Mouse (Mus musculus) testis, adult 2 months (tissue): ENCODE data around the gene Capzb. TPM values are rescaled to one million over a fixed set of nuclear protein-coding genes. Genes with fewer than 3 reads are reported as not detected.

Experiments
- H3K27ac ChIP-seq: fragments of 200-500 bp; 2 replicates; pipeline ENCODE4 v1.5.1; 2012; ENCODE audit warnings: low read depth, low read length; ENCODE audit not compliant: control insufficient read depth, insufficient read depth
- H3K27me3 ChIP-seq: fragments of 200-500 bp; 2 replicates; pipeline ENCODE4 v1.6.1; 2012; ENCODE audit warnings: mild to moderate bottlenecking, low read length, moderate library complexity; ENCODE audit not compliant: control insufficient read depth, insufficient read depth
- H3K36me3 ChIP-seq: fragments of 200-500 bp; 2 replicates; pipeline ENCODE4 v1.6.1; 2012; ENCODE audit warnings: mild to moderate bottlenecking, low read length; ENCODE audit not compliant: control insufficient read depth, insufficient read depth
- H3K4me1 ChIP-seq: fragments of 200-500 bp; 2 replicates; pipeline ENCODE4 v1.6.1; 2012; ENCODE audit warnings: low read length; ENCODE audit not compliant: control insufficient read depth, insufficient read depth
- H3K4me3 ChIP-seq: fragments of 200-500 bp; 2 replicates; pipeline ENCODE4 v1.5.1; 2012; ENCODE audit warnings: low read depth, mild to moderate bottlenecking, low read length, moderate library complexity, mixed read lengths; ENCODE audit not compliant: control insufficient read depth
- CTCF ChIP-seq: fragments of 200-500 bp; IDR thresholded peaks from 2 replicates; pipeline ENCODE4 v1.5.1; 2012; ENCODE audit warnings: low read depth, mild to moderate bottlenecking, inconsistent platforms, low read length, moderate library complexity; ENCODE audit not compliant: control insufficient read depth, insufficient read depth, insufficient replicate concordance
- POLR2A ChIP-seq: fragments of 200-500 bp; IDR thresholded peaks from 2 replicates; pipeline ENCODE4 v1.6.1; 2012; ENCODE audit warnings: low read depth, mild to moderate bottlenecking, inconsistent platforms, low read length, moderate library complexity; ENCODE audit not compliant: control insufficient read depth
- polyA plus RNA-seq: library from polyadenylated mRNA; depleted of rRNA; stranded (reverse); fragments of >200 nt; gene quantifications from 2 replicates; pipeline ENCODE4 v1.2.3, GENCODE M21; 2012; rRNA removed

Capzb gene
- polyA plus RNA-seq: 286 and 311 TPM in 2 replicates

GRCm38 (mm10) chr4:139192499-139193175, at the start of gene Capzb:
Capzb (plus strand) TSS chr4:139192899.
- no peaks in the 10 kb centered on the region for H3K36me3 ChIP-seq
- H3K27ac ChIP-seq: peak within 1 kb of the TSS; percentile 98
- H3K27me3 ChIP-seq: no peaks in the 10 kb centered on the region
- TF ChIP-seq CTCF (no peak), POLR2A (peak; percentile 96)
- H3K4me3 ChIP-seq: peak within 1 kb of the TSS; percentile 98
- peaks cover 15% of the 10 kb centered on the region for H3K4me1 ChIP-seq

DNA sequence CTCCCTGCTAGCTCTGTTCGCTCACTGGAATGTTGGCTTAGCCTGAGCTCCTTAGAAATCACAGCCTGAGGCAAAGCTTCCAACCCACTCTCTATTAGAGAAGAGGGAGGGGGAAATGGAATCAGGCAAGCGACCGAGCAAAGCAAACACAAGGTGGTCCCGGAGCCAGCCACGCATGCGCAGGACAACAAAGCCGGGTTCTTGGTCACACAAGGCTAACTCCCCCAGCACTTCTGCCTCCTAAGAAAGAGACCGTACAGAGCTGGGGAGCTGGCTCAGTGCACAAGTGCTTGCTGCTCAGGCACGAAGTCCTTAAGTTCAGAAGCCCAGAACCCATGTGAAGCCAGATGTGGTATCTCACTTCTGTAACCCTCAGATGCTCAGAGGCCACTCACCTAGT, 49.7 kb upstream of the Capzb start:
- Histone ChIP-seq H3K4me3 (peak overlapping the region; percentile 39), H3K27ac (no peak overlapping the region), H3K36me3 (no peaks in the 10 kb centered on the region), H3K27me3 (no peaks in the 10 kb centered on the region), H3K4me1 (peaks cover 11% of the 10 kb centered on the region)
- TF ChIP-seq CTCF (no peak), POLR2A (no peak)

DNA sequence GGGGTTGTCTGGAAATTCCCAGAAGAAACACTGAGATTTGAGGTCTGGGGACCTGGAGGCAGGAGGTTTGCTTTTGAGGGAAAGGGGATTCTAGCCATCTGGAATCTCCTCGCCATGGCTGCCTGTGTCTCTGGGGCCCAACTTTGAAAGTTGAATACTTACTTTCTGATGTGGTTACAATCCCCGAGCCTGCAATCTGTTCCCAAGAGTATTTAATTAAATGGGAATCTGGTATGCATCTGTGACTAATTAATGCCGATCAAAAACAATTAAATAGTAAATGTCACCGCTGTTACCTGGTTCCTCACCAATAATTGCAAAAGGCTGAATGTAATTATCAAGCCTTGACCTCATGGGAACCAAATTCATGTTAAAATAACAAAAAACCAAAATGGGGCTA, 48.1 kb upstream of the Capzb start:
- peaks cover 11% of the 10 kb centered on the region for H3K4me1 ChIP-seq
- TF ChIP-seq POLR2A: no peak
- no peak for TF ChIP-seq CTCF

GRCm38 (mm10) chr4:139145156-139145555, 47.5 kb upstream of the Capzb start:
- Histone ChIP-seq H3K36me3 (no peaks in the 10 kb centered on the region), H3K27ac (no peak overlapping the region), H3K4me3 (no peak overlapping the region), H3K27me3 (no peaks in the 10 kb centered on the region), H3K4me1 (peaks cover 11% of the 10 kb centered on the region)
- TF ChIP-seq POLR2A (no peak), CTCF (peak; percentile 64; the same call in 1 of the 2 replicates)

More for the DNA sequence above, 48.1 kb upstream of the Capzb start:
- no peak overlapping the region for H3K27ac ChIP-seq
- no peak overlapping the region for H3K4me3 ChIP-seq
- no peaks in the 10 kb centered on the region for H3K27me3 ChIP-seq
- H3K36me3 ChIP-seq: no peaks in the 10 kb centered on the region

DNA sequence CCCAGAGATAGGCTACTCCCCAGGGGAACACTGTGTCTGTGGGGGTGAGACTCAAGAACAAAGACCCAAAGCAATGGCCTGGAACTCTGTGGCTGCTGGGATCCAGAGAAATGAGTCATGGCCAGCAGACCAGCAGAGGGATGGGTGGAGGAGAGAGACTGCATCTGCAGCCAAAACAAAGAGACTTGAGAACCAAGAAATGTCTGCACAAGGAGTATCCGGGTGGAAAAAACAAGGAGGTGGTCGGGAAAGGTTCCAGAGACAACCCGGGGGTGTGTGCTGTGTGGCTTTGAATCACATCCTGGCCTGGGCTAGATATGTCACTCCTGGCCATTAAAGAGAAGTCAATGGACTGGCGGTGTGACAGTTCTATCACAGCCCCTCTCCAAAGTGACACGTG, 45.9 kb upstream of the Capzb start:
- no peak overlapping the region for H3K4me3 ChIP-seq
- H3K36me3 ChIP-seq: no peaks in the 10 kb centered on the region
- no peak for TF ChIP-seq POLR2A
- no peak for TF ChIP-seq CTCF
- H3K27me3 ChIP-seq: no peaks in the 10 kb centered on the region
- H3K4me1 ChIP-seq: peaks cover 11% of the 10 kb centered on the region
- no peak overlapping the region for H3K27ac ChIP-seq

DNA sequence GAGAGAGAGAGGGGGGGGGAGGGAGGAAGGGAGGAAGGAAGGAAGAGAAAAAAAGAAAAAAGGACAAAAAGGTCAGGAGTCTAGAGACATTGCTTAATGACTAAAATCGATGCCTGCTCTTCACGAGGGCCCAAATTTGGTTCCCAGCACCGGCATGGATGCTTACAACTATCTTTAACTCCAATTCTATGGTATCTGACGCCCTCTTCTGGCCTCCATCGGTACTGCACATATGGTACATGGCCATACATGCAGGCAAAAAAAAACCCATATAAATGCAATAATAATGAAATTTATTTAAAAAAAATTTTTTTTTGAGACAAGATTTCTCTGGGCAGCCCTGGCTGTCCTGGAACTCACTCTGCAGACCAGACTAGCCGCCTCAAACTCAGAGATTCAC, 41.3 kb upstream of the Capzb start:
- Histone ChIP-seq H3K27ac (no peak overlapping the region), H3K4me3 (no peak overlapping the region)

DNA sequence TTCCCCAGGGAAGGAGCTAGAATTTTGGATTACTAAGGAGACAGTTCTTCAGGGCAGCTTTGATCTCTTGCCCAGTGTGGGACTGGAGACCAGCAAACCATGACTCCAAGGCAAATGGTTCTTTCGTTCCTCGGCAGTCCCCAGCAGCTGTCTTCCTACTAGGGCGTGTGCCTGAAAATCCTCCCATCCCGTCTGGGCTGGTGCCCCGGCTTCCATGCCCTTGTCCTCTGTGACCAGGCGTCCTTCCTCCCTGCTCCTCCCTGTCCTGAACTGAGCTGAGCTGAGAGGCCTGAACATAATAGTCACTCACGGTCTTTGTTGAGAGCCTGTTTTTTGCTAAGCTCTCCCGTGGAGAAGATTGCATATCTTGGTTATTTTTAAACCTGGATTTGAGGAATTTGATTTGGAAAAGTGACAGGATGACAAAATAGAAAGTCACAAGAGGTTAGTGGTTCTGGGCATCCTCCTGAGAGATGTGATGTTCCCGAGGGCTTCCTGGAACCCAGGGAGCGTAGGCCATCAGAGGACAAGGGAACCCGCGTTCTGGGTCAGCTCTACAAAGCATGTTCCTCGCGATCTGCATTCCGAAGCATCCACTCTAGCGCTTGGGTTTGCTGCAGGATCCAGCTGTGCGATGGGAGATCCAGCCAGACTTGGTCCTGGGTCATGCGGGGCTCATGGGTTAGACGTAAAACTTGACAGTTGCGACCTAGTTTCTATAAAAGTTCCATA, 38.0 kb upstream of the Capzb start:
- H3K4me1 ChIP-seq: peaks cover 2% of the 10 kb centered on the region

More for the DNA sequence above, 41.3 kb upstream of the Capzb start:
- TF ChIP-seq POLR2A: no peak
- peak; percentile 22; the same call in 1 of the 2 replicates for TF ChIP-seq CTCF
- H3K36me3 ChIP-seq: no peaks in the 10 kb centered on the region
- H3K27me3 ChIP-seq: no peaks in the 10 kb centered on the region
- peaks cover 2% of the 10 kb centered on the region for H3K4me1 ChIP-seq

More for the DNA sequence above, 38.0 kb upstream of the Capzb start:
- Histone ChIP-seq H3K36me3 (no peaks in the 10 kb centered on the region), H3K27ac (no peak overlapping the region), H3K27me3 (no peaks in the 10 kb centered on the region), H3K4me3 (no peak overlapping the region)
- TF ChIP-seq POLR2A: no peak
- TF ChIP-seq CTCF: no peak
